Mouse (Mus musculus) lung, postnatal 10 days (tissue): ENCODE results near the gene Med18.
A peak's percentile ranks its signal among the peaks of the same experiment; 100 is the strongest.
"Not testable (repeated sequence)": the region's sequence is repeated elsewhere in the genome, so short reads cannot be mapped to it uniquely, and the experiment has no call there.

Experiments
- DNase-seq: peaks from one replicate; pipeline ENCODE4 v3.0.0; 2021

Med18 gene

GRCm38 (mm10) chr4:132415966-132416365, 47.8 kb downstream of the Med18 start:
- DNase-seq = no peak

GRCm38 (mm10) chr4:132413257-132413656, 50.5 kb downstream of the Med18 start:
- DNase-seq = not testable (repeated sequence)

- DNase-seq = peak; percentile 54
Observed at GRCm38 (mm10) chr4:132411322-132412094, 52.2 kb downstream of the Med18 start.

GRCm38 (mm10) chr4:132409587-132410229, 54.0 kb downstream of the Med18 start:
- no peak for DNase-seq
